Mouse (Mus musculus): ENCODE results near the gene Shmt2.

- TF ChIP-seq CTCF (IDR thresholded peaks at IDR 0.05; ENCODE audit: low read depth) = no peak
- TF ChIP-seq EP300 (IDR thresholded peaks at IDR 0.05; ENCODE audit: low read depth) = no peak
These were observed 5.2 kb upstream of the Shmt2 start for GRCm38 (mm10) chr10:127527481-127527880.
